Mouse (Mus musculus) testis, adult 2 months (tissue): ENCODE data around the gene Kcnk6.

ENCODE experiments used
- CTCF ChIP-seq: fragments of 200-500 bp; IDR thresholded peaks from 2 replicates; pipeline ENCODE4 v1.5.1; 2012; ENCODE audit warnings: low read depth, mild to moderate bottlenecking, inconsistent platforms, low read length, moderate library complexity; ENCODE audit not compliant: control insufficient read depth, insufficient read depth, insufficient replicate concordance
- POLR2A ChIP-seq: fragments of 200-500 bp; IDR thresholded peaks from 2 replicates; pipeline ENCODE4 v1.6.1; 2012; ENCODE audit warnings: low read depth, mild to moderate bottlenecking, inconsistent platforms, low read length, moderate library complexity; ENCODE audit not compliant: control insufficient read depth

GRCm38 (mm10) chr7:29202577-29202976 lies 29.7 kb downstream of the Kcnk6 start:
- no peak for TF ChIP-seq CTCF
- TF ChIP-seq POLR2A: no peak
